Mouse (Mus musculus): ENCODE measurements at regions not wholly inside any gene's neighbourhood (a gene's known extent, or its start where the extent isn't known, plus 50 kb on each side); places are given as distances from the start of the nearest gene placed in this dataset.

DNA sequence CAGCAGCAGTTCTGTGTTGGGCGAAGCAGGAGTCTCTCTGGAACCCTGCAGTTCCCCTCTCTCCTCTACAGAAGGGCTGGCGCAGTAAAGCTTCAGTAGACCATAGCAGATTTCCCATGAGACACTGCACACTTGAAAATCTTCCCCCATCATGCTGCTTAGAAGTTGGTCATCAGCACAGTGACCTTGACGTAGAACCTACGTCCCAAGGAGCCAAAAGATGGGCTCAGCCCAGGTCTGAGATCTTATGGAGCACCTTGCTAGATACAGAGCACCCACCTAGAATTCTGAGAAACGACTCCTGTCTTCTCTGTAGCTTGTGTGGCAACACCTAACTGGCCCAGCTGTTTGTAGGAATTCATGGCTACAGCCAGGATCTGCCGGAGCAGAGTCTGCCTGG lies 51.7 kb upstream of the Hmga2 start:
- TF ChIP-seq CTCF (IDR thresholded peaks at IDR 0.05; ENCODE audit: low read depth, low read length) (no peak), POLR2A (IDR thresholded peaks at IDR 0.05; ENCODE audit: borderline replicate concordance, low read depth, low read length) (no peak)
